Mouse (Mus musculus) c-Kit-positive CD71-positive TER-119-negative erythroid progenitor cells, embryonic 14.5 days (primary cell): Measurements from ENCODE around the gene Ilkap.
A peak's percentile ranks its signal among the peaks of the same experiment; 100 is the strongest.

Experiments
- DNase-seq: peaks from one replicate; pipeline ENCODE4 v3.0.0-alpha.2; 2013; ENCODE audit warnings: low read depth

The Ilkap gene

GRCm38 (mm10) chr1:91356105-91356504 is 42.5 kb downstream of the Ilkap start:
- no peak for DNase-seq

GRCm38 (mm10) chr1:91352277-91352676 is 46.3 kb downstream of the Ilkap start:
- DNase-seq = no peak

GRCm38 (mm10) chr1:91351249-91351648 is 47.4 kb downstream of the Ilkap start:
- no peak for DNase-seq

GRCm38 (mm10) chr1:91350841-91351240 is 47.8 kb downstream of the Ilkap start, which contains the start of gene Klhl30:
Gene Klhl30, plus strand, starts transcription at chr1:91351016.
- DNase-seq = no peak

DNA sequence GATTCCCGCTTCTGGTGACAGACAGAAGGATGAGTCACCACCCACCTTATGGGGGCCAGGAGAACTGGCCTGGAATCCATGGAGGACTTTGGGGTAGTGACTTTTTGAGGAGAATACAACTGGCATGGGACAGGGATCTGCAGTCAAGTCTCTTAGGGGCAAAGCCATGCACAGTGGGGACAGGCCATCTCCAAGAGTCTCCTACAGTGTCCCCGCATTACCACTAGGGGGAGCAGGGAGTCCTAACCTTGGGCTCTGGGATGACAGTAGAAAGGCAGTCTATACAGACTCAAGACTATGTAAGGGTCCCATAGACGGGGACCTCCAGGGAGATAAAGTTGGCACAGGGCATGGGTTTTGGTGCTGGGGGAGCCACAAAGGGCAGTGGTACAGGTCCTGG is 51.7 kb downstream of the Ilkap start:
- DNase-seq = peak; percentile 61

DNA sequence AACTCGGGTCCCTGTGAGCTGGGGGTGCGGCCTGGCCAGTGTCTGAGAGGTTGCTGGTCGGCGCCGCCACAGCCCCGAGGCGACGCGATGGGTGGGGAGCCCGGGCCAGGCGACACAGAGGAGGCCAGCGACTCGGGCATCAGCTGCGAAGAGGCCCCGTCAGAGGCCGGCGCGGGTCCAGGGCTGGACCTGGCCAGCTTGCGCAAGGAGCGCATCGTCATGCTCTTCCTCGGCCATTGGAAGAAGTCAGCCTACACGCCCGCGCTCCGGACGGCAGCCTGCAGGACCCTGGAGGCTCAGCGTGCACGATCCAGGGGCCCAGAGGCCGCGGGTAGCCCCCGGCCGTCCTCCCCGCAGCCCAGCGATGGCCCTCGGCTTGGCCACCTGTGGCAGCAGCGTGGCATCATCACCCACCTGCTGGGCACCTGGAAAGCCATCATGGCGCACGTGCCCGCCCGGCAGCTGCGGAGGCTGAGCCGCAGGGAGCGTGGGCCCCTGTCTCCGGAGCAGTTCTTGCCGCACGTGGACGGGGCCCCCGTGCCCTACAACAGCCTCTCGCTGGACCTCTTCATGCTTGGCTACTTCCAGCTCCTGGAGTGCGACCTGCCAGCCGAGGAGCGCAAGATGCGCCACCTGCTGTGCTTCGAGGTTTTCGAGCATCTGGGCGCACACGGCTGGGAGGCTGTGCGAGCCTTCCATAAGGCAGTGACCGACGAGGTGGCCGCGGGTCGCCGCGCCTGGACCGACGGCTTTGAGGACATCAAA is 53.5 kb downstream of the Ilkap start:
- no peak for DNase-seq

DNA sequence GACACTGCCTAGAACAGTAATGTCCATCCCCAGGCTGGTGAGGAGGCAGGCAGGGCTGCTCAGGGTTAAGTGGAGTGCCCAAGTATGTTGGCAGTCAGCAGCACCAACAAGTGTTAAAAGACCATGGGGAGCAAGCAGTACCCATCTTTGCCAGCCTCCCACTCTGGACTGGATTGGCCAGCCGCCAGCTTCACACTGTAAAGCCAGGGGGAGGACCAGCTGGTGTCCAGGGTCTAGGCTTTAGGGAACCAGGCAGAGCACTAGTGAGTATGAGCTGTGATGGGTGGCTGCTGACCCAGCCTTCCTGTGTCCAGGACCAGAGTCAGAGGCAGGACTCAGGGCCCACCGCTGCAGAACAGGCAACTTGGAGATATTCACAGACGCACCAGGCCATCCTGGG is 54.6 kb downstream of the Ilkap start:
- DNase-seq = no peak

DNA sequence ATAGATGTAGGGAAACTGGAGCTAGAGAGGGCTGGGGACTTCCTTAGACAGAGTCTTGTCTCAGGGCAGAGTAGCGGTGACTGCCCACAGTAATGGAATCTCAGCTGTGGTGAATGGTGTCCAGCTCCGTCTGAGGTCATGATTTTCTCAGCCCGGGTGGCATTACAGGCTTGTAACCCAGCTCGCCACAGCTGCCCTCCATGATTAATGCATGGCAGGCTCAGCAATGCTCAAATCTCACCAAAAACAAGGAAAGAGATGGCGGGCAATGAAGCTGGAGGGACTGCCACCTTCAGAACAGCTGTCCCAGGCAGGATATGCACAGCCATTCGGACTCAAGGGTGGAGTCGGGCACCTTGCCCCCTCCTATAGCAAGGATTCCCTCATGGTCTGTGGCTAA is 61.3 kb downstream of the Ilkap start:
- no peak for DNase-seq

DNA sequence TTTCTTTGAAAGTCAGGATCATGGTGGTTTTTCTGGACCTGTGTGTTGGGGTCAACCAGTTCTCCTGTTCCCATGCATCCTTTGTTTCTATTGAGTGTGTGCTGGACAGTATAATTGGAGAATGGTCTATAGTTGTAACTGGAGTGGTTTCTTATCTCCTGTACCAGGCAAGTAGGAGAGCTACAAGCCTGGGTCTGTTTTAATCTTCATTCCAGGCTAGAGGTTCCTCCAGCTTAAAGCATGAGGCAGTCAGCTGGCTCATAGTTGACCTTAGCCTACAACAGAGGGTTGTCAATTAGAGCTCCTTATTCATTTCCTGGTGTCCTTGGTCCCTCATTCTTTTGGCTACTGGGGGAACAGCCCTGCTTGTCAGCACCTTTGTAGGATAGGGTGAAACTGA is 65.0 kb downstream of the Ilkap start:
- no peak for DNase-seq

- no peak for DNase-seq
These were observed 66.5 kb downstream of the Ilkap start for GRCm38 (mm10) chr1:91332102-91332501.

- DNase-seq = no peak
These were observed 73.0 kb downstream of the Ilkap start for GRCm38 (mm10) chr1:91325488-91326042.

DNA sequence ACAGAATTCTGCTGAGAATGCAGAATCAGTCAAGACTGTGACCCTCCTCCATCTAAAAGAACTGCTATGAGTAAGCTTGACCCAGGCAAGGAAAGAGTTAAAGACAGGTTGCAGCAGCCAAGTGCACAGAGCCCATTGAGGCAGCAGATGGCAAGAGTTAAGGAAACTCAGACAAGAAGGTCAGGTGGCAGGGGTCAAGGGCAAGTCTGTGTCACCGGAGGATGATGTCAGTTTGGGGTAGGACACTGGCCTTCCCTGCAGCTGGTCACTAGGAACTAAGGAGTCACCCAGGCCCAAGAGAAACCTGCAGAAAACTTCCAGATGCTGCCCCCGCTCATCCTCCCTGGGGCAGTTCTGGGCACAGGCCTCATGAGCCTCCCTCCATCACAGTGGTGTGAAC is 74.0 kb downstream of the Ilkap start:
- DNase-seq = no peak
